Mouse (Mus musculus) adrenal gland, adult 8-10 months (tissue): ENCODE measurements at regions not wholly inside any gene's neighbourhood (a gene's known extent, or its start where the extent isn't known, plus 50 kb on each side); places are given as distances from the start of the nearest gene placed in this dataset.

ENCODE experiments used
- DNase-seq: peaks from one replicate; pipeline ENCODE4 v3.0.0; 2022

- no peak for DNase-seq
Observed at GRCm38 (mm10) chr14:105498155-105498906, 240.0 kb downstream of the Ndfip2 start.

- no peak for DNase-seq
Observed at GRCm38 (mm10) chr14:105495161-105495560, 236.8 kb downstream of the Ndfip2 start.

- DNase-seq = no peak
Observed at GRCm38 (mm10) chr14:105494415-105494814, 236.0 kb downstream of the Ndfip2 start.

GRCm38 (mm10) chr14:105490158-105490557 is 231.8 kb downstream of the Ndfip2 start:
- no peak for DNase-seq

- no peak for DNase-seq
Observed at GRCm38 (mm10) chr14:105483352-105484083, 225.1 kb downstream of the Ndfip2 start.

- no peak for DNase-seq
Observed at GRCm38 (mm10) chr14:105482644-105483351, 224.4 kb downstream of the Ndfip2 start.

GRCm38 (mm10) chr14:105480048-105480447 is 221.7 kb downstream of the Ndfip2 start:
- no peak for DNase-seq

GRCm38 (mm10) chr14:105474991-105475553 is 216.7 kb downstream of the Ndfip2 start:
- peak; percentile 17 for DNase-seq

- DNase-seq = no peak
Observed at GRCm38 (mm10) chr14:105448919-105449458, 190.6 kb downstream of the Ndfip2 start.

- no peak for DNase-seq
Observed at GRCm38 (mm10) chr14:105447088-105447487, 188.7 kb downstream of the Ndfip2 start.

- peak; percentile 3 for DNase-seq
Observed at GRCm38 (mm10) chr14:105435343-105435742, 177.0 kb downstream of the Ndfip2 start.

- DNase-seq = no peak
Observed at GRCm38 (mm10) chr14:105433456-105433855, 175.1 kb downstream of the Ndfip2 start.

- no peak for DNase-seq
Observed at GRCm38 (mm10) chr14:105432670-105433069, 174.3 kb downstream of the Ndfip2 start.

- DNase-seq = no peak
Observed at GRCm38 (mm10) chr14:105431584-105431983, 173.2 kb downstream of the Ndfip2 start.

GRCm38 (mm10) chr14:105429664-105430257 is 171.4 kb downstream of the Ndfip2 start:
- DNase-seq = no peak

- no peak for DNase-seq
Observed at GRCm38 (mm10) chr14:105427474-105427901, 169.1 kb downstream of the Ndfip2 start.

- DNase-seq = no peak
Observed at GRCm38 (mm10) chr14:105426597-105427334, 168.4 kb downstream of the Ndfip2 start.

GRCm38 (mm10) chr14:105417967-105418366 is 159.6 kb downstream of the Ndfip2 start:
- no peak for DNase-seq

GRCm38 (mm10) chr14:105417458-105417960 is 159.1 kb downstream of the Ndfip2 start:
- no peak for DNase-seq

GRCm38 (mm10) chr14:105416964-105417363 is 158.6 kb downstream of the Ndfip2 start:
- DNase-seq = no peak

- DNase-seq = no peak
Observed at GRCm38 (mm10) chr14:105404662-105405061, 146.3 kb downstream of the Ndfip2 start.
